Mouse (Mus musculus) thymus, adult 2 months (tissue): Measurements from ENCODE around the gene Blvra.

Experiments used
- CTCF ChIP-seq: fragments of 200-500 bp; IDR thresholded peaks from 2 replicates; pipeline ENCODE4 v1.5.1; 2012; ENCODE audit warnings: mild to moderate bottlenecking, control low read depth, low read length, moderate library complexity, borderline replicate concordance; ENCODE audit not compliant: control insufficient read depth, poor library complexity, insufficient read depth; ENCODE audit errors: extremely low read depth
- POLR2A ChIP-seq: fragments of 200-500 bp; IDR thresholded peaks from 2 replicates; pipeline ENCODE4 v1.6.1; 2012; ENCODE audit warnings: mild to moderate bottlenecking, low read length, control low read depth, moderate library complexity; ENCODE audit not compliant: control insufficient read depth, poor library complexity, insufficient read depth; ENCODE audit errors: extremely low read depth

GRCm38 (mm10) chr2:127139094-127139493 lies 68.6 kb downstream of the Blvra start:
- TF ChIP-seq CTCF, result no peak
- TF ChIP-seq POLR2A, result no peak
